Mouse (Mus musculus) large intestine, adult 2 months (tissue): ENCODE results near the gene Gm4450. TPM values are rescaled to one million over a fixed set of nuclear protein-coding genes. Genes with fewer than 3 reads are reported as not detected.
"Not testable (repeated sequence)": the region's sequence is repeated elsewhere in the genome, so short reads cannot be mapped to it uniquely, and the experiment has no call there.

Experiments used
- DNase-seq: peaks from one replicate; pipeline ENCODE4 v3.0.0-alpha.2; 2012; ENCODE audit warnings: low read depth, low spot score
- WGBS: fragments of 180-500 bp; shearing (Covaris S2); methylation state at CpG from one replicate; pipeline ENCODE4 v1.1.7; 2018; 5-methylcytosine and 5-hydroxymethylcytosine counted together
- polyA plus RNA-seq: library from polyadenylated mRNA; depleted of rRNA; stranded (reverse); fragments of >200 nt; gene quantifications from 2 replicates; pipeline ENCODE4 v1.2.3, GENCODE M21; 2012; rRNA removed

Gene Gm4450
- not detected in 2 replicates for polyA plus RNA-seq

GRCm38 (mm10) chr3:98457026-98457425 is at the start of gene Gm4450:
Gm4450 (minus strand) TSS chr3:98457126.
- not testable (repeated sequence) for DNase-seq
- 67% methylated on average over 1 of the region's 1 CpGs for WGBS

- not testable (repeated sequence) for DNase-seq
These were observed 40.5 kb upstream of the Gm4450 start for GRCm38 (mm10) chr3:98497401-98497800.

GRCm38 (mm10) chr3:98496762-98497161 is 39.8 kb upstream of the Gm4450 start:
- no CpG with 5 or more reads among the region's 2 CpGs for WGBS

GRCm38 (mm10) chr3:98495055-98495454 is 38.1 kb upstream of the Gm4450 start:
- DNase-seq = not testable (repeated sequence)

More at GRCm38 (mm10) chr3:98496762-98497161, 39.8 kb upstream of the Gm4450 start:
- DNase-seq = not testable (repeated sequence)

- not testable (repeated sequence) for DNase-seq
These were observed 37.3 kb upstream of the Gm4450 start for GRCm38 (mm10) chr3:98494184-98494583.

GRCm38 (mm10) chr3:98471499-98471898 is 14.6 kb upstream of the Gm4450 start:
- not testable (repeated sequence) for DNase-seq

GRCm38 (mm10) chr3:98471057-98471456 is 14.1 kb upstream of the Gm4450 start:
- DNase-seq = not testable (repeated sequence)
- WGBS = no CpG with 5 or more reads among the region's 1 CpGs

- not testable (repeated sequence) for DNase-seq
- 13% methylated on average over 1 of the region's 2 CpGs for WGBS
These were observed 12.4 kb upstream of the Gm4450 start for GRCm38 (mm10) chr3:98469323-98469722.

- WGBS = 54% methylated on average over 5 of the region's 5 CpGs
- DNase-seq = not testable (repeated sequence)
These were observed 3.1 kb downstream of the Gm4450 start for GRCm38 (mm10) chr3:98453786-98454185.

GRCm38 (mm10) chr3:98443924-98444323 is 13.0 kb downstream of the Gm4450 start:
- 100% methylated on average over 1 of the region's 1 CpGs for WGBS

GRCm38 (mm10) chr3:98443149-98443779 is 13.7 kb downstream of the Gm4450 start:
- 4% methylated on average over 3 of the region's 3 CpGs for WGBS
- DNase-seq = not testable (repeated sequence)

More at GRCm38 (mm10) chr3:98443924-98444323, 13.0 kb downstream of the Gm4450 start:
- DNase-seq = not testable (repeated sequence)

- not testable (repeated sequence) for DNase-seq
- WGBS = 48% methylated on average over 3 of the region's 3 CpGs
These were observed 14.7 kb downstream of the Gm4450 start for GRCm38 (mm10) chr3:98442245-98442644.

- DNase-seq = no peak
- 71% methylated on average over 1 of the region's 1 CpGs for WGBS
These were observed 21.9 kb downstream of the Gm4450 start for GRCm38 (mm10) chr3:98435030-98435429.

- 20% methylated on average over 1 of the region's 1 CpGs for WGBS
- DNase-seq = no peak
These were observed 22.7 kb downstream of the Gm4450 start for GRCm38 (mm10) chr3:98434088-98434816.

GRCm38 (mm10) chr3:98428928-98429525 is 27.9 kb downstream of the Gm4450 start:
- DNase-seq = no peak
- whole genome bisulfite sequencing = 71% methylated on average over 8 of the region's 8 CpGs

- WGBS = 19% methylated on average over 17 of the region's 17 CpGs
These were observed 28.5 kb downstream of the Gm4450 start for GRCm38 (mm10) chr3:98428449-98428775.

GRCm38 (mm10) chr3:98427600-98428448 is 29.1 kb downstream of the Gm4450 start:
- 1% methylated on average over 110 of the region's 110 CpGs for WGBS
- no peak for DNase-seq

More at GRCm38 (mm10) chr3:98428449-98428775, 28.5 kb downstream of the Gm4450 start:
- DNase-seq = no peak

GRCm38 (mm10) chr3:98427260-98427599 is 29.7 kb downstream of the Gm4450 start:
- 2% methylated on average over 23 of the region's 23 CpGs for WGBS
- no peak for DNase-seq

GRCm38 (mm10) chr3:98426749-98427148 is 30.2 kb downstream of the Gm4450 start:
- WGBS = 55% methylated on average over 5 of the region's 5 CpGs
- no peak for DNase-seq

GRCm38 (mm10) chr3:98422926-98423325 is 34.0 kb downstream of the Gm4450 start:
- DNase-seq = no peak
- WGBS = 87% methylated on average over 4 of the region's 4 CpGs
